Mouse (Mus musculus): ENCODE data around the gene Nol7.

Gene Nol7

GRCm38 (mm10) chr13:43412311-43412710 lies 14.1 kb downstream of the Nol7 start:
- in situ Hi-C loops (cut with MboI; ENCODE audit: unreplicated experiment in 2 of 2), result no loop called here

DNA sequence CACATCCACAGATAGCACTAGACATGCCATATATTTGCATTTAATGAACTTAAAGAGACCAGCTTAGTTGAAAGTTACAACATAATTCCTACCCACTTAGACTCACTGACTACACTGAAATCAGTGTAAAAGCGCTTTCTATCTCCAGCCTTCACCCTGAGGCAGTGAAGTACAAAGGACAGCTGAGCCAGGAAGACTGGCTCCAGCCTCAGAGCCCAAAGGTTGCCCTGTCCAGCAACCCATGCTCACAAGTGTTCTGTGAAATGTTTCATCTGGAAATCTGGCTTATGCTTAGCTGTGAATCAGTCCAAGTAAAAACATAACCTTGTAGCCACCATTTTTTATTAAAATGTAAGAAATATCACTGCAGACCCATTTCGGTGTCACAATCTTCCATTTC lies 15.4 kb downstream of the Nol7 start:
- in situ Hi-C loops (cut with MboI; ENCODE audit: unreplicated experiment in 2 of 2), result no loop called here

GRCm38 (mm10) chr13:43415249-43415648 lies 17.1 kb downstream of the Nol7 start:
- in situ Hi-C loops (cut with MboI; ENCODE audit: unreplicated experiment in 2 of 2), result no loop called here

DNA sequence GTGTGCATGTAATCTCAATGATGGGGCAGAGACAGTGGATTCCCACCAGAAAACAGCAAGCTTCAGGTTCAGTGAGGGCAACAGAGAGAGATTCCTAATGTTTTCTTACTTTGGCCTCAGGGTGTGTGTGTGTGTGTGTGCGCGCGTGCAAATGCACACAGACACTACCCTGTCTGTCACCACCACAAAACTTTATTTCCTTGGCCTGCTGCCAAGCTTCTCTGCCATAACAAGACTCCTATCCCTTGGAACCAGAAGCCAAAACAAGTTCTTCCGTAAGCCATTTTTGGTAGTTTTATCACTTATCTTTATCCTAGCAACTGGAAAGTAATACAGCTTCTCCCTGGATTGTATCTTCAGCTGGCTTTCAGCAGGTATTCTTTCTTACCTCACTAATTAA lies 30.2 kb downstream of the Nol7 start:
- in situ Hi-C loops (cut with MboI; ENCODE audit: unreplicated experiment in 2 of 2), result no loop called here

DNA sequence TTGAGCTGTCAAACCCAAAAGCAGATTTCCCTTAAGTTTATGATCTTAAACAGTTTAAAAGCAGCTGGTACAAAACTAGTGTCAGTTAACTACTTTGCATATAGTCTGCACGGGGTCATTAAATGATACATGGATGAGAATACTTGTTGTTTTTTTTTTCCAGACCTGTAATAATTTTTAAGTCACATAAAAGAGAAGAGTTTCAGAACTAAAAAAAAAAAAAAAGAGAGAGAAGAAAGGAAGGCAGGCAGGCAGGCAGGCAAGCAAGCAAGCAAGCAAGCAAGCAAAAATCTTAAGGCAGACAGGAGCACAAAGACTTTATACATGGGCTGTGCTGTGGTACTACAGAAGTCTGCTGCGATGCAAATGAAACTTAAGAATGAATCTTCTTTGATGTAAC lies 35.2 kb downstream of the Nol7 start:
- in situ Hi-C loops (cut with MboI; ENCODE audit: unreplicated experiment in 2 of 2), result no loop called here

DNA sequence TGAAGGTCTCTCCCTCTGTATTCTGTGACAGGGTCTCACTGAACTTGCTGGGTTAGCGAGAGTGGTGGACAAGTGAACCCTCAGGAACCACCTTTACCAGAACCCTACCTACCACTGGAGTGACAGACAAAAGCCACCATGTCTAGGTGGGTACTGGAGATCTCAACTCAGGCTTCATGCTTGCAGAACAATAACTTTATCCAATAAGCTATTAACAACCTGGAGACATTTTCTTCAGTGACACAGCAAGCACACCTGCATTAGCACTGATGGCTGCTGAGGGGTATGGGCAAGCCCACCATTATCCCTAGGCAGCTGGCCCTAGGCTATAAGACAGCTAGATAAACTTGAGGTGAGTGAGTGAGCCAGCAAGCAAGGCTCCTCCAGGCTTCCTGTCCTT lies 42.2 kb downstream of the Nol7 start:
- in situ Hi-C loops (cut with MboI; ENCODE audit: unreplicated experiment in 2 of 2), result no loop called here

- in situ Hi-C loops (cut with MboI; ENCODE audit: unreplicated experiment in 2 of 2), result no loop called here
These were observed 44.4 kb downstream of the Nol7 start for GRCm38 (mm10) chr13:43442551-43442950.

GRCm38 (mm10) chr13:43443706-43444105 lies 45.5 kb downstream of the Nol7 start:
- in situ Hi-C loops (cut with MboI; ENCODE audit: unreplicated experiment in 2 of 2), result no loop called here

DNA sequence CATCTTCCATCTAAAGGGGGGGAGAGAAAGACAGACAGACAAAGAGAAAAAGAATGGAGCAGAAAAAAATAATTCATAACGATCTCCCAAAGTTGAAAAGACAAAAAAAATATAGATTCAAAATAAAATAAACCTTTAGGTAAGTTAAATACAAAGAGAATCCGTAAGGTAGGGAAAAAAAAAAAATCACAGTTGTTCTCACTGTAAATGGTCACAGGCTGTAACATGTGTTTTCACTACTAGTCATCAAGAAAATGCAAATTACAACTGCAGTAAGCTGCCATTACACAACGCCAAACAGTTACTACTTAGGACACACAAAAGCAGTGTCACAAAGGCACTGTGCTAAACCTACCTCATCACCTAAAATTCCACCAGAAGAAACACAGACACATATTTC lies 46.5 kb downstream of the Nol7 start:
- in situ Hi-C loops (cut with MboI; ENCODE audit: unreplicated experiment in 2 of 2), result no loop called here

DNA sequence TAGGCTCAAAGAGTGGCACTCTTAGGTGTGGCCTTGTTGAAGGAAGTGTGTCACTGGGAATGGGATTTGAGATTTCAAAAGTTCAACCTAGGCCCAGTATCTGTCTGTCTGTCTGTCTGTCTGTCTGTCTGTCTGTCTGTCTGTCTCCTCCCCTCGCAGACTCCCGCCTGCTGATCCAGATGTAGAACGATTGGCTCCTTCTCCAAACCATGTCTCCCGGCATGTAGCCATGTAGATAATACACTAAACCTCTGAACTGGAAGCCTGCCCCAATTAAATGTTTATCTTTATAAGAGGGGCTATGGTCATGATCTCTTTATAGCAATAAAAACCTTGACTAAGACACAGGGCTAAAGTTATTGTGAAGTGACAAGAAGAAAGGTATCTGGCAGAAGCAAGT lies 47.6 kb downstream of the Nol7 start:
- in situ Hi-C loops (cut with MboI; ENCODE audit: unreplicated experiment in 2 of 2), result no loop called here

- in situ Hi-C loops (cut with MboI; ENCODE audit: unreplicated experiment in 2 of 2), result no loop called here
These were observed 49.5 kb downstream of the Nol7 start for GRCm38 (mm10) chr13:43447721-43448120.

DNA sequence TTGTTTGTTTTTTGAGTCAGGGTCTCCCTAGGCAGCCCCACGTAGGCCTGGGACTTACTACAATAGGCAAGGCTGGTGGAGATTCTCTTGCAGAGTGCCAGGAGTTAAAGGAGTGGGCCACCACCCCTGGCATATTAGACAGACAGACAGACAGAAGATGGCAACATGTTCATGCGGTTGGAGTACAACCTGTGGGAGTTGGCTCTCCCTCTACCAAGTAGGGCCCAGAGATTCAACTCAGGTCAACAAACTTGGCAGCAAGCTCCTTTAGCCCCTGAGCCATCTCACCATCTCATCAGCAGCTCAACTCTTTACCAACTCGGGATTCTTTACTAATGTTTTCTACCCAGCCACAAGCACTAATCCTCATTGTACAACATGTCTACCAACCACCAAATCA lies 52.5 kb downstream of the Nol7 start:
- in situ Hi-C loops (cut with MboI; ENCODE audit: unreplicated experiment in 2 of 2), result no loop called here

DNA sequence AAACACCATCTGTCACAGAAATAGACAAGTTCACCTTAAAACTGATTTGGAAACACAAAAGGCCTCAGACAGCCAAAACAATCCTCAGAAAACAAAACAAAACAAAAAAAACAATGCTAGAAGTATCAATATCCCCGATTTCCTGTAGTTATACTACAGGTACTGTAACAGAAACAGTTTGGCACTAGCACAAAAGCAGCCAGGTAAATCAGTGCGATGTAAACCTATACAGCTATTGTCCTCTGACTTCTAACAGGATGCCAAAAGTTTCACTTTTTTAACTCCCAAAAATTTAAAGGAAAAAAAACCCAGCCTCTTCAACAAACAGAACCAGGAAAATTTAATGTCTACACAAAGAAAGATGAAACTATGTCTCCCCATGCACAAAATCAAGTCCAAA lies 54.0 kb downstream of the Nol7 start:
- in situ Hi-C loops (cut with MboI; ENCODE audit: unreplicated experiment in 2 of 2), result no loop called here

DNA sequence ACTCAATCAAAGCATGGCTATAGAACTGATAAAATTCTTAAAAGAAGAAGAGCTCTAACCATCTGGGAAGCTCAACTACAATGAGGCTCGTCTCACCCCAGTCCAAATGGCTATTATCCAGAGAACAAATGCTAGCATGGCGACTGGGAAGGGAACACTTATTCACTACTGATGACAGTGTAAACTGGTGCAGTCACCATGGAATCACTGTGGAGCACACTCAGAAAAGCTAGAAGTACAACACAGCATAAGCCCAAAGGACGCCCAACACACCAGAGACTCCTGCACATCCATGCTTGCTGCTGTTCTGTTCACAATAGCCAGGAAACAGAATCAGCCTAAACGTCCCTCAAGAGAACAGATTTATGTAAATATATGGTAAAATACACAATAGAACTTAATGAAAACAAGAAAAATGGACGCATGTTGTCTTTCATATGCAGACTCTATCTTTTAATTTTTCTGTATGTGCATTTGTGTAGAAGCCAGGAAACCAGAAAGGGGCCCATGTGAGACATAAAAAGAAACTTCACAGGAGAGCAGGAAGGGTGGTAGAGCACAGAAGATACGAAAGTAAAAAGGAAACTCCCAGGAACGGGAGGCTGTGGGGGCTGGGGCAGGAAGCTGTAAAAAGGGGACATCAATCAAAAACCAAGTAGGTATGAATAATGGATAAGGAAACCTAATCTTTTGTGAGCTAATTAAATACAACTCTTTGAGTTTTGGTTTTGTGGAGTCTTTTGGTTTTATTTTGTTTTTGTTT lies 54.8 kb downstream of the Nol7 start:
- in situ Hi-C loops (cut with MboI; ENCODE audit: unreplicated experiment in 2 of 2), result no loop called here

GRCm38 (mm10) chr13:43454431-43454830 lies 56.2 kb downstream of the Nol7 start:
- in situ Hi-C loops (cut with MboI; ENCODE audit: unreplicated experiment in 2 of 2), result no loop called here
